In genomic region chr2:10293556-10294206, GRCm38 (mm10) we compare ENCODE assay signal across 13 mouse cellular contexts.
A peak's percentile ranks its signal among the peaks of the same experiment; 100 is the strongest.
DNase-seq lines count a peak whose midpoint lies in the region; ATAC-seq and TF ChIP-seq lines count a peak whose summit lies in the region.
"Had no signal": no experiment of that assay in that cellular context is flagged by ENCODE, and none has a peak within 500 bp of the region (broad histone marks: within the 10 kb centered on the region; RNA-seq: fewer than 3 reads in every experiment).

No protein-coding gene starts in this region.

- WGBS in kidney, embryonic 14.5 days, result 20% methylated on average over 10 of the region's 10 CpGs
- 19% methylated on average over 10 of the region's 10 CpGs for WGBS in kidney, adult 2 months
- WGBS in hindbrain, embryonic 13.5 days, result 37% methylated on average over 10 of the region's 10 CpGs
- 25% methylated on average over 10 of the region's 10 CpGs for WGBS in neural tube, embryonic 12.5 days

- H3K9ac ChIP-seq in kidney, embryonic 14.5 days (ENCODE audit: low read depth, low read length), result no peak overlapping the region
- H3K9ac ChIP-seq in hindbrain, embryonic 13.5 days, result no peak overlapping the region
- no peak overlapping the region for H3K9ac ChIP-seq in neural tube, embryonic 12.5 days
- H3K9ac ChIP-seq: embryonic facial prominence, embryonic 15.5 days; limb, embryonic 15.5 days had no signal

- H3K36me3 ChIP-seq in kidney, embryonic 14.5 days (ENCODE audit: control insufficient read depth, insufficient read depth, low read length), result no peaks in the 10 kb centered on the region
- H3K36me3 ChIP-seq in kidney, adult 2 months (ENCODE audit: control insufficient read depth, insufficient read depth, low read length), result no peaks in the 10 kb centered on the region
- no peaks in the 10 kb centered on the region for H3K36me3 ChIP-seq in hindbrain, embryonic 13.5 days
- H3K36me3 ChIP-seq in neural tube, embryonic 12.5 days, result no peaks in the 10 kb centered on the region
- H3K36me3 ChIP-seq: embryonic facial prominence, embryonic 15.5 days; limb, embryonic 15.5 days had no signal

- H3K4me2 ChIP-seq in kidney, embryonic 14.5 days (replicated peaks; ENCODE audit: low read depth, low read length), result no peak overlapping the region
- H3K4me2 ChIP-seq in hindbrain, embryonic 13.5 days, result no peak overlapping the region
- no peak overlapping the region for H3K4me2 ChIP-seq in neural tube, embryonic 12.5 days (replicated peaks)
- H3K4me2 ChIP-seq: embryonic facial prominence, embryonic 15.5 days; limb, embryonic 15.5 days had no signal

- no peaks in the 10 kb centered on the region for H3K9me3 ChIP-seq in kidney, embryonic 14.5 days (ENCODE audit: control insufficient read depth, low read length)
- H3K9me3 ChIP-seq in hindbrain, embryonic 13.5 days, result no peaks in the 10 kb centered on the region
- no peaks in the 10 kb centered on the region for H3K9me3 ChIP-seq in neural tube, embryonic 12.5 days
- H3K9me3 ChIP-seq: embryonic facial prominence, embryonic 15.5 days; limb, embryonic 15.5 days had no signal

- no peak for TF ChIP-seq POLR2A in kidney, adult 2 months (IDR thresholded peaks at IDR 0.05; ENCODE audit: low read depth, low read length)
- no peak for TF ChIP-seq POLR2A in brain, embryonic 14.5 days (IDR thresholded peaks at IDR 0.05; ENCODE audit: borderline replicate concordance, extremely low read depth, insufficient read depth, insufficient read length, poor library complexity, severe bottlenecking)

- TF ChIP-seq CTCF in kidney, adult 2 months (conservative IDR thresholded peaks at IDR 0.05; ENCODE audit: insufficient read depth, insufficient read length, low read depth, low read length), result no peak; the same call in 1 of the 2 replicates
- peak; percentile 6; the same call in 1 of the 2 replicates for TF ChIP-seq CTCF in brain, embryonic 14.5 days (IDR thresholded peaks at IDR 0.05; ENCODE audit: borderline replicate concordance, extremely low read depth, insufficient read depth, insufficient read length)

- no peak overlapping the region for H3K27ac ChIP-seq in kidney, embryonic 14.5 days (ENCODE audit: low read depth, low read length)
- no peak overlapping the region for H3K27ac ChIP-seq in kidney, adult 2 months (ENCODE audit: insufficient read depth, low read depth, low read length)
- no peak overlapping the region for H3K27ac ChIP-seq in hindbrain, embryonic 13.5 days
- H3K27ac ChIP-seq in neural tube, embryonic 12.5 days, result no peak overlapping the region
- H3K27ac ChIP-seq: embryonic facial prominence, embryonic 15.5 days; limb, embryonic 15.5 days had no signal

- no peak for DNase-seq in kidney, adult 2 months
- peak; percentile 39 for DNase-seq in brain, embryonic 14.5 days (ENCODE audit: low read depth)
- DNase-seq in layer of hippocampus, adult 11-12 months (ENCODE audit: low spot score), result no peak
- no peak for DNase-seq in urinary bladder, postnatal 10 days (ENCODE audit: low spot score)
- DNase-seq: cerebellum, adult 9-11 months; heart, adult 18-20 months; spleen, adult 18-20 months had no signal

- H3K4me3 ChIP-seq in kidney, embryonic 14.5 days (ENCODE audit: low read length), result no peak overlapping the region
- no peak overlapping the region for H3K4me3 ChIP-seq in kidney, adult 2 months (ENCODE audit: insufficient read depth, low read depth, low read length)
- H3K4me3 ChIP-seq in hindbrain, embryonic 13.5 days, result no peak overlapping the region
- H3K4me3 ChIP-seq in neural tube, embryonic 12.5 days, result no peak overlapping the region
- H3K4me3 ChIP-seq: embryonic facial prominence, embryonic 15.5 days; limb, embryonic 15.5 days had no signal

- peaks cover 11% of the 10 kb centered on the region for H3K27me3 ChIP-seq in kidney, embryonic 14.5 days (ENCODE audit: control insufficient read depth, insufficient read depth, low read length)
- H3K27me3 ChIP-seq in kidney, adult 2 months (replicated peaks; ENCODE audit: control insufficient read depth, insufficient read depth, low read length), result no peaks in the 10 kb centered on the region
- peaks cover 24% of the 10 kb centered on the region for H3K27me3 ChIP-seq in hindbrain, embryonic 13.5 days
- no peaks in the 10 kb centered on the region; the same call in 1 of the 2 replicates for H3K27me3 ChIP-seq in neural tube, embryonic 12.5 days (replicated peaks)
- H3K27me3 ChIP-seq: embryonic facial prominence, embryonic 15.5 days had no signal

- ATAC-seq in kidney, embryonic 14.5 days (ENCODE audit: low FRiP score, low TSS enrichment), result peak; percentile 91
- peak; percentile 55; the same call in 1 of the 2 replicates for ATAC-seq in hindbrain, embryonic 13.5 days (ENCODE audit: low FRiP score)
- peak; percentile 69 for ATAC-seq in neural tube, embryonic 12.5 days (ENCODE audit: low FRiP score, low read depth)
- ATAC-seq: midbrain, embryonic 16.5 days had no signal

- H3K4me1 ChIP-seq in kidney, embryonic 14.5 days (ENCODE audit: control insufficient read depth, insufficient read depth, low read length), result no peaks in the 10 kb centered on the region
- H3K4me1 ChIP-seq in kidney, adult 2 months (ENCODE audit: control insufficient read depth, insufficient read depth, low read length), result no peaks in the 10 kb centered on the region
- peaks cover 4% of the 10 kb centered on the region; the same call in 1 of the 2 replicates for H3K4me1 ChIP-seq in hindbrain, embryonic 13.5 days (replicated peaks)
- no peaks in the 10 kb centered on the region for H3K4me1 ChIP-seq in neural tube, embryonic 12.5 days
- H3K4me1 ChIP-seq: embryonic facial prominence, embryonic 15.5 days had no signal
